Mouse (Mus musculus) MEL (cell line): ENCODE data around the gene Zbtb14.

Experiments
- CHD2 ChIP-seq: IDR thresholded peaks from 2 replicates; pipeline ENCODE4 v1.6.1; 2011; ENCODE audit warnings: low read length, improper control_type of control experiment
- CTCF ChIP-seq, 3 experiments: IDR thresholded peaks in 2 of 3; conservative IDR thresholded peaks in 1 of 3; 2 replicates each; pipeline ENCODE4 v1.5.1; 2011 to 2012; ENCODE audit warnings: low read length in 3 of 3, low read depth in 2 of 3, mild to moderate bottlenecking in 2 of 3, improper control_type of control experiment in 1 of 3, inconsistent platforms in 1 of 3, mixed read lengths in 1 of 3, moderate library complexity in 1 of 3; ENCODE audit not compliant: control insufficient read depth in 1 of 3, insufficient read depth in 1 of 3, poor library complexity in 1 of 3, severe bottlenecking in 1 of 3
- E2F4 ChIP-seq: IDR thresholded peaks from 2 replicates; pipeline ENCODE4 v1.6.1; 2011; ENCODE audit warnings: low read depth, low read length, improper control_type of control experiment, borderline replicate concordance
- EP300 ChIP-seq, 2 experiments: IDR thresholded peaks; 2 replicates each; pipeline ENCODE4 v1.6.1; 2011; ENCODE audit warnings: improper control_type of control experiment in 2 of 2, low read length in 2 of 2, low read depth in 1 of 2, mild to moderate bottlenecking in 1 of 2
- GATA1 ChIP-seq: IDR thresholded peaks from 2 replicates; pipeline ENCODE4 v1.6.1; 2011; ENCODE audit warnings: low read depth, low read length, improper control_type of control experiment
- HCFC1 ChIP-seq: IDR thresholded peaks from 2 replicates; pipeline ENCODE4 v1.6.1; 2012; ENCODE audit warnings: low read depth, mild to moderate bottlenecking, inconsistent platforms, low read length, improper control_type of control experiment, moderate library complexity
- JUND ChIP-seq: IDR thresholded peaks from 2 replicates; pipeline ENCODE4 v1.6.1; 2011; ENCODE audit warnings: low read depth, mild to moderate bottlenecking, improper control_type of control experiment, low read length
- MAFK ChIP-seq: IDR thresholded peaks from 2 replicates; pipeline ENCODE4 v1.6.1; 2011; ENCODE audit warnings: low read depth, mild to moderate bottlenecking, low read length, improper control_type of control experiment, borderline replicate concordance
- RCOR1 ChIP-seq: IDR thresholded peaks from 2 replicates; pipeline ENCODE4 v1.6.1; 2012; ENCODE audit warnings: low read depth, mild to moderate bottlenecking, inconsistent platforms, low read length, improper control_type of control experiment
- UBTF ChIP-seq: IDR thresholded peaks from 2 replicates; pipeline ENCODE4 v1.6.1; 2012; ENCODE audit warnings: low read depth, mild to moderate bottlenecking, inconsistent platforms, low read length, improper control_type of control experiment, moderate library complexity, borderline replicate concordance; ENCODE audit not compliant: insufficient read depth
- USF1 ChIP-seq: IDR thresholded peaks from 2 replicates; pipeline ENCODE4 v1.6.1; 2014; ENCODE audit warnings: low read depth, mild to moderate bottlenecking, inconsistent platforms, low read length, improper control_type of control experiment, moderate library complexity
- USF2 ChIP-seq, 2 experiments: IDR thresholded peaks; 2 replicates each; pipeline ENCODE4 v1.6.1; 2011 to 2012; ENCODE audit warnings: improper control_type of control experiment in 2 of 2, low read length in 2 of 2, borderline replicate concordance in 1 of 2, inconsistent platforms in 1 of 2, low read depth in 1 of 2, mild to moderate bottlenecking in 1 of 2; ENCODE audit not compliant: insufficient read depth in 1 of 2
- ZKSCAN1 ChIP-seq: IDR thresholded peaks from 2 replicates; pipeline ENCODE4 v1.6.1; 2012; ENCODE audit warnings: low read depth, mild to moderate bottlenecking, inconsistent platforms, low read length, improper control_type of control experiment, moderate library complexity
- ZNF384 ChIP-seq: IDR thresholded peaks from 2 replicates; pipeline ENCODE4 v1.6.1; 2012; ENCODE audit warnings: low read depth, mild to moderate bottlenecking, inconsistent platforms, low read length, improper control_type of control experiment

DNA sequence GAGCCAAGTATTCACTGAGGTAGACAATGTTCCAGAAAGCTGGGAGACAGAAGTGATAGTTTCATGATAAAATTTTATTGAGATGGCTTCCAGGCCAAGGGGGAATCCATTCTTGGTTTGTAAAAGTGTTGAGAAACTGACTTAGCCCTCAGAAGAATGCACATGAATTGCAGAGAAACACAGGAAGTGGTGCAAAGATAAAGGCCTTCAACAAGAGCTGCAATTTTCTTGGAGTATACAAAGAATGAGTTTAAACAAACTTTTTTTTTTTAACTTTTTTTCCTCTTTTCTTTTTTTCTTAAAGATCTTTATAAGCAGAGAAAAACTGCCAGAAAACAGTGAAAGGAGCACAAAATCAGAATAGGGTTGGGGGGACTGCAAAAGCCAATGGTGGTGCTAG lies 33.3 kb downstream of the Zbtb14 start:
- TF ChIP-seq CHD2 (no peak), EP300 (IDR thresholded peaks at IDR 0.05; ENCODE audit: low read depth in 1 of 2, low read length in 2 of 2) (peak in 1 of 2 experiments; percentile 51; a peak in 1 of 4 replicates), CTCF (IDR thresholded peaks at IDR 0.05 in 2 of 3, conservative IDR thresholded peaks at IDR 0.05 in 1 of 3; ENCODE audit: control insufficient read depth in 1 of 3, insufficient read depth in 1 of 3, low read depth in 2 of 3, low read length in 3 of 3, poor library complexity in 1 of 3, severe bottlenecking in 1 of 3) (no peak), RCOR1 (no peak), E2F4 (no peak; the same call in 1 of the 2 replicates), HCFC1 (peak; percentile 62; the same call in 1 of the 2 replicates), MAFK (no peak), ZNF384 (peak; percentile 64), USF2 (IDR thresholded peaks at IDR 0.05; ENCODE audit: borderline replicate concordance in 1 of 2, insufficient read depth in 1 of 2, low read depth in 1 of 2, low read length in 2 of 2) (no peak), UBTF (no peak), JUND (no peak), USF1 (no peak), ZKSCAN1 (no peak), GATA1 (peak; percentile 87)
